Mouse (Mus musculus) testis, postnatal 14 days (tissue): ENCODE data around the gene Rack1.
"Not testable (repeated sequence)": the region's sequence is repeated elsewhere in the genome, so short reads cannot be mapped to it uniquely, and the experiment has no call there.

Experiments
- DNase-seq: peaks from one replicate; pipeline ENCODE4 v3.0.0; 2021; ENCODE audit warnings: low spot score

The Rack1 gene

GRCm38 (mm10) chr11:48819614-48820307 lies 19.6 kb downstream of the Rack1 start:
- no peak for DNase-seq

GRCm38 (mm10) chr11:48820308-48820674 lies 20.2 kb downstream of the Rack1 start:
- no peak for DNase-seq

DNA sequence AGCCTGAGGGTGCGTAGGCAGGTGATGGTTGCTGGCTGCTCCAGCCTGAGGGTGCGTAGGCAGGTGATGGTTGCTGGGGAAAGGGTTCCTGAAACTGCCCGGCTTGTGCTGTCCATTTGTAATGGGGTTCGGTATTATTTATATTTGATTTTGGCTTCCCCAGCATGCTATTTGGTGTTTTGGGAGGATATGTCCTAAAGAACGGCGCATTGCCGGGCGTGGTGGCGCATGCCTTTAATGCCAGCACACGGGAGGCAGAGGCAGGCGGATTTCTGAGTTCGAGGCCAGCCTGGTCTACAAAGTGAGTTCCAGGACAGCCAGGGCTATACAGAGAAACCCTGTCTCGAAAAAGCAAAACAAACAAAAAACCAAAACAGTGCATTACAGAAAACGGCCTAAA lies 21.2 kb downstream of the Rack1 start:
- DNase-seq: not testable (repeated sequence)

DNA sequence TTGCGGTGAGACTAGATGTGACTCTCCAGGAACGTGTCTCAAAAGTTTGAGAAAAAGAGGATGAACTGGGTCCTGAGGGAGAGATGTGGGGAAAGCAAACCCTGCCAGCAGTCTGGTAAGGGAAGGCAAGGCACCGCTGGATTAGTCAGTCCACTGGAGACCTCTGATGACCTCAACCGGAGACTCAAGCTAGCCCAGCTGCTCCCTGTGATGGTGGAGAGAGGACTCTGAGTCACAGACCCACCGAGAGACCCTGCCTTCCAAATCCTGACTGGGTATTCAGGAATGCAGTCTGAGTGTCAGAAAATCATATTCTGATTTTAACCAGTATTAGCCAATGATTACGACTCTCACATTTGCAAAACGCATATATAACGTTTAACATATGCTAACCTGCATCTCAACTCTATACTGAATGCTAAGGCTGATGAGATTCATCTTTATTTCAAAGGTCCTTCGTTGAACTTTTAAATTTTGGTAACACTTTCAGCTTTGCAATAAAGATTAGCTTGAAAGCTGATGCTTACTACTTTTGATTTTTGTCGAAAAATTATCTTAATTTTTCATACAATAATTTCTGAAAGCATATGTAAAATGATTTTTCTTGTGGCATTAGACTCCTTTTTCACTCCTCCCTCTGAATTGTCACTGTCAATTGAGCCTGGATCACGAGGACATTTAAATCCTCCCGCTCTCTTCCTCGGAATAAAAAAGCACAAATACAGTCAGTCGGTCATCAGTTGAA lies 22.8 kb downstream of the Rack1 start:
- no peak for DNase-seq

DNA sequence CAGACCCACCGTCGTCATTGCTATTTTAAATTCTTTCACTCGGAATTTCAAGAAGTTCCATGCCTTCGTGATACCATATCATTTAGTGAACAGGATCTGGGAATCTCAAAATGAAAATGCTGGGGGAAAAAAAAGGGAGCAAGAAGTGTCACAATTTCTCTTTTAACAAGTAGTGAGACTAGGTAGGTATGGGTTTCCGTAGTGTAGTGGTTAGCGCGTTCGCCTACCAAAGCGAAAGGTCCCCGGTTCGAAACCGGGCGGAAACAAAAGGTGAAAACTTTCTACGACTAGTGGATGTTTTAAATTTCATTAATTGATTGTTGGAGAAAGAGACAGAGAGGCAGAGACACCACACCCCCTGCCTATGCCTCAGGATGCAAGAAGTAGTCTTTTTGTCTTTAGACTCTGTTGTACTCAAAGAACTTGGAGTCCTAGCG lies 23.4 kb downstream of the Rack1 start:
- DNase-seq: peak; percentile 38

DNA sequence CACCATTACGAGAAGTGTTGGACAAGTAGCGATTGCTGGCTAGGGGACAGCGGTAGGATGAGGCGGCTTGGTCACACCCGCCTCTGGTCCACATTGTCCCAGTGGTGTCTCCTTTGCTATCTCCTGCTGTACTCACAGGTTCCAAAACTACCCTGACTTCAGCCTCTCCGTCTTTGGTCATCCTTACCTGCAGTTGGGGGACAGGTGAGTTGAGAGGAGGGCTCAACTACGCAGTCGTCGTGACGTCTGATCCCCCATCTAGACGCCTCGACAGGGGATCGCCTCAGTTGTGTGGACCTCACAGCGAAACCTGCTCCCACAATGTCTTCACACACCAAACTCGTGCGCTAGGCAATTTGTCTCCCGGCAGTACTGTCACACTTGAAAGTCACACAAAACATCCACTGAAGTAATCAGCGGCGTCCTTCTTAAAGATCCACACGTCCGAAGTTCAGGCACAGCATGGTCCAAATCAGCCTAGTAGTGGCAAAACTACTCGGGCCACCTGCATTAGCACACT lies 24.2 kb downstream of the Rack1 start:
- DNase-seq: no peak

GRCm38 (mm10) chr11:48825979-48826751 lies 26.0 kb downstream of the Rack1 start, which contains the start of the genes Trim7 and Gm12184:
Gene Trim7 (plus strand): TSS chr11:48826140.
Gene Gm12184 (minus strand): TSS chr11:48826655.
- not testable (repeated sequence) for DNase-seq

DNA sequence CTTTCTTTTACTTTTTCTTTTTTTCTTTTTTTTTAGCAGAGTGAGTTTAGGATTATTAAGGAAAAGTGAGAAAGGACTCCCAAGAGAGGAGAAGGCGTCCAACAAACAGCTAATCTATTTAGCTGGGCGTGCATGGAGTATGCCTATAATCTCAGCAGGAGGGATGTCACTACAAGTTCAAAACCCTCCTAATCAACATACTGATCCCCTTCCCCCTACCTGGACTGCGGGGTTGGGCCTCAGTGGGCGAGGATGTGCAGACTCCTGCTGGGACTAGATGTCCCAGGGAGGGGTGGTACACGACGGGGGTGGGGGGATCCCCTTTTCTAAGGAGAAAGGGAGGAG lies 26.6 kb downstream of the Rack1 start:
- DNase-seq: no peak

- peak; percentile 56 for DNase-seq
Observed at GRCm38 (mm10) chr11:48827926-48828325, 27.8 kb downstream of the Rack1 start.

- DNase-seq: no peak
Observed at GRCm38 (mm10) chr11:48830279-48830678, 30.1 kb downstream of the Rack1 start.

GRCm38 (mm10) chr11:48831273-48831672 lies 31.1 kb downstream of the Rack1 start:
- DNase-seq: no peak

DNA sequence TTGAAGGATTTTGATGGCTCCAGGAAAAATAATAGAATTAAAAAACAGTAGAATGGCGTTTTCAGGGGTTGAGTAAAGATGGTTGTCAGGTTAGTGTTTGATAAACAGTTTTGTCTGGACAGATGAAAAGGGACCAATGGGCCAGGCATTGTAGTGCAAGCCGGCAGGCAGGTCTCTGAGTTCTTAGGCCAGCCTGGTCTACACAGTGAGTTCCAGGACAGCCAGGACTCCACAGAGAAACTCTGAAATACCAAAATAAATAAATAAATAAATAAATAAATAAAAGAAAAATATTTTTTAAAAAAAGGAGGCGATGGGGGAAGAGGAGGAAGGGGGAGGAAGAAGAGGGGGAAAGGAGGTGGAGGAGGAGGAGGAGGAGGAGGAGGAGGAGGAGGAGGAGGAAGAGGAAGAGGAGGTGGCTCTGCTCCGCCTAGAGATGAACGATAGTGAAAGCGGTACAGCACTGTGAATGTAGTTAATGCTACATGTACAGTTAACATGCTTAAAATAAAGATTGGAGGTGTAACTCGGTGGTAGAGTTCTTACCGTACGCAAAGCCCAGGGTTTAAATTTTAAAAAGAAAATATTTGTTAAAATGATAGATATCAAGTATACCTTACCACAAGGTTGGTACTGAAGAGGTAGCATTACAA lies 33.1 kb downstream of the Rack1 start:
- DNase-seq: no peak

DNA sequence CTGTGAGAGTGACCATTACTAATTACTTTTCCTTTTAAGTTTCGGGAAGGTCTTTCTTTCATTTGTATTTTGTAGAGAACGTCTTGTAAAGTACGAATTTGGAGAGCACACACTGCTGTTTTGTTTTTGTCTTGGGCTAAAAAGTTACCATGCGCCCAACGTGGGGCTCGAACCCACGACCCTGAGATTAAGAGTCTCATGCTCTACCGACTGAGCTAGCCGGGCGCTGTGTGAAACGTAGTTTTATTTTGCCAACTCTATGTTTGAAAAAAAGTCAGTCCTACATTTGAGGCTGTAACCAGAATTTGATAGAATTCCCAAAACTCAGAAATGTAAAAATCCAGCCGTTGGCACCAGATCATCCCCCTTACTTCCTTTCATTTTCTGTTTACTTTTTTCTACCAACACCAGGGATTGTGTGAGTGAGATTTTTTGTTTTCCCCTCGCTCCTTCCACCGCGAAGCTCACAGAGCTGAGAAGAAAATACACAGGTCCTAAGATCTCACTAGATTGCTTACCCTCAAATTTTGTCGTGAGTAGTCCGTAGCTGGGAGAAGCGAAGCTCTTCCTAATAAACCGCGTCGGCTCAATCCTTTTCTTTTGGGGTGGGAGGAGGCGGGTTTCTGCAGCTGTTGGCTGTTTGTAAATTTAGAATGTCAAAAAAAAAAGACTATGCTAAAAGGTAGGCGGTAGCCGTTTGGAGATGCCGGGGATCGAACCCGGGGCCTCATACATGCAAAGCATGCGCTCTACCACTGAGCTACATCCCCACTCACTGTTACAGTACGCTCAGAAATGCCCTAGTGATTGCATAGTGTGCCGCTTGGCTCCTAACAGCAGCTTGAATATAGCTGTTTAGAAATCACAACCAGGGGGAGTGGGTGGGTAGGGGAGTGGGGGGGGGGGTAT lies 33.9 kb downstream of the Rack1 start:
- peak; percentile 79 for DNase-seq

DNA sequence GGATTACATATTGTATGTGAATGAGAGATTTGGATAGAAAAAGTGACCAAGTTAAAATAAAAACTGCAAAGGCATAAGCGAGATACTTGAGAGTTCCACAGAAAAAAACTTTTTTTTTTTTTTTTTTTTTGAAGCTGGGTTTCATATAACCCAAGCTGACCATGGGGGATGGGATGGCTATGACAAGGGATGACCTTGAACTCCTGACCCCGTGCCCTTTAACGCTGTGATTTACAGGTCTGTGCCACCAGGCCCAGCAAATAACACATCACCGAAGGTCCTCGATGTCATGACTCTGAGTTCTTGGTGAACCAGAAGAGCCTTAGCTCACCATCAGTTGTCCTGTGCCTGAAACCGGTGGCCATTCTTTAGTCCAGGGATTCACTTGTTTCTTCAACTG lies 35.8 kb downstream of the Rack1 start:
- no peak for DNase-seq

DNA sequence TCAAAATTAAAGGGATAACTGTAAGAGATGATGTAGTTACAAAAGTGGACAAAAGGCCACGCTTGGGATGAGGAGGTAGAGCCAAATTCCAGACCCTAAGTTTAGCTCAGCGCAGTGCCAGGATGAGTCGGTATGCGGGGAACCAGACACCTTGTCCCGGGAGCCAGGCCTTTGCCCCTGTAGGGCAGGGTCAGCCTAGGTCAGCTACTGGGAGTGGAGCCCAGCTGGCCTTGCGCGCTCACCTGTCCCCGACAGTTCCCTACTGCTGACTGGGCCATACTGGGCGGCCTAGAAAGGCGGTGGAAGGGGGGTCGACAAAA lies 36.8 kb downstream of the Rack1 start:
- DNase-seq: no peak

GRCm38 (mm10) chr11:48837310-48838180 lies 37.4 kb downstream of the Rack1 start:
- peak; percentile 72 for DNase-seq

GRCm38 (mm10) chr11:48838181-48838797 lies 38.2 kb downstream of the Rack1 start:
- DNase-seq: peak; percentile 79

- no peak for DNase-seq
Observed at GRCm38 (mm10) chr11:48838879-48839680, 38.9 kb downstream of the Rack1 start.

DNA sequence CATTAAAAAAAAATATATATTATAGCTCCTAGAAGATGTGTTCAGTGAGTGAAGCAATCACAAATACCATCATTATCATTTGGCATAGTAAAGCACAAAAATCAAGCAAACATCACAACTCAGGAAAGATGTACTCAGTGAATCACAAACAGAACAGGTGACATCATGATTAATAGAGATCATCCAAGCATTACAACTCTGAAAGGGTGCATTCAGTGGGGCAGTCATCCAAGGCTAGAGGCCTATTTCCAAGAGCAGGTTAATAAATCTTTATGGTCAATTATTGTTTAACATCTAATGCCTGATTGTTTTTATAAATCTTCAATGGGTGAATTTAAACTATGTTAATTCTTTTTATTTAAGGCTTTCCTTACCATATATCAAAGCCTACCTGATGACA lies 40.7 kb downstream of the Rack1 start:
- no peak for DNase-seq
